Mouse (Mus musculus): Measurements from ENCODE around the gene Slbp. TPM values are rescaled to one million over a fixed set of nuclear protein-coding genes. Genes with fewer than 3 reads are reported as not detected.

The Slbp gene
- polyA plus RNA-seq, 1 experiment from 2014 or later = 369 TPM

GRCm38 (mm10) chr5:33683897-33684652 is 31.7 kb upstream of the Slbp start:
- H3K27ac ChIP-seq (ENCODE audit: low read depth, low read length) = no peak overlapping the region
- H3K4me3 ChIP-seq (ENCODE audit: low read depth, low read length) = no peak overlapping the region
- ATAC-seq (replicated peaks; ENCODE audit: low FRiP score) (no peak), DNase-seq (ENCODE audit: low spot score) (no peak)
- no peaks in the 10 kb centered on the region for H3K36me3 ChIP-seq (ENCODE audit: control insufficient read depth, insufficient read depth, low read length)
- peaks cover 26% of the 10 kb centered on the region for H3K4me1 ChIP-seq (replicated peaks; ENCODE audit: control insufficient read depth, insufficient read depth, low read length)
- no peak overlapping the region for H3K4me2 ChIP-seq
- 38% methylated on average over 7 of the region's 7 CpGs for WGBS
- H3K27me3 ChIP-seq (replicated peaks; ENCODE audit: control insufficient read depth, insufficient read depth, low read length) = no peaks in the 10 kb centered on the region
- H3K9ac ChIP-seq (ENCODE audit: low read depth, low read length) = no peak overlapping the region
- no peaks in the 10 kb centered on the region for H3K9me3 ChIP-seq (ENCODE audit: control insufficient read depth, low read length)

- H3K27ac ChIP-seq (ENCODE audit: low read depth, low read length) = no peak overlapping the region
- no peaks in the 10 kb centered on the region for H3K9me3 ChIP-seq (ENCODE audit: control insufficient read depth, low read length)
- 54% methylated on average over 4 of the region's 4 CpGs for WGBS
- H3K9ac ChIP-seq (ENCODE audit: low read depth, low read length) = no peak overlapping the region
- no peaks in the 10 kb centered on the region for H3K27me3 ChIP-seq (replicated peaks; ENCODE audit: control insufficient read depth, insufficient read depth, low read length)
- ATAC-seq (replicated peaks; ENCODE audit: low FRiP score) = no peak
- H3K4me3 ChIP-seq (ENCODE audit: low read depth, low read length) = no peak overlapping the region
- H3K4me2 ChIP-seq = no peak overlapping the region
- peaks cover 23% of the 10 kb centered on the region for H3K4me1 ChIP-seq (replicated peaks; ENCODE audit: control insufficient read depth, insufficient read depth, low read length)
- DNase-seq (ENCODE audit: low spot score) = no peak
- H3K36me3 ChIP-seq (ENCODE audit: control insufficient read depth, insufficient read depth, low read length) = no peaks in the 10 kb centered on the region
Observed at GRCm38 (mm10) chr5:33682963-33683362, 30.6 kb upstream of the Slbp start.

GRCm38 (mm10) chr5:33681611-33682388 is 29.4 kb upstream of the Slbp start:
- H3K4me3 ChIP-seq (ENCODE audit: low read depth, low read length) = no peak overlapping the region
- WGBS = 31% methylated on average over 15 of the region's 15 CpGs
- no peaks in the 10 kb centered on the region for H3K9me3 ChIP-seq (ENCODE audit: control insufficient read depth, low read length)
- H3K27me3 ChIP-seq (replicated peaks; ENCODE audit: control insufficient read depth, insufficient read depth, low read length) = no peaks in the 10 kb centered on the region
- peak overlapping the region; percentile 7; the same call in 1 of the 2 replicates for H3K4me2 ChIP-seq
- ATAC-seq (replicated peaks; ENCODE audit: low FRiP score) = peak; percentile 89
- H3K36me3 ChIP-seq (ENCODE audit: control insufficient read depth, insufficient read depth, low read length) = no peaks in the 10 kb centered on the region
- DNase-seq (ENCODE audit: low spot score) = peak; percentile 65
- H3K9ac ChIP-seq (ENCODE audit: low read depth, low read length) = peak overlapping the region; percentile 13; the same call in 1 of the 2 replicates
- peaks cover 19% of the 10 kb centered on the region for H3K4me1 ChIP-seq (replicated peaks; ENCODE audit: control insufficient read depth, insufficient read depth, low read length)
- peak overlapping the region; percentile 34 for H3K27ac ChIP-seq (ENCODE audit: low read depth, low read length)

- no peak for ATAC-seq (replicated peaks; ENCODE audit: low FRiP score)
- Histone ChIP-seq H3K36me3 (ENCODE audit: control insufficient read depth, insufficient read depth, low read length) (no peaks in the 10 kb centered on the region), H3K27ac (ENCODE audit: low read depth, low read length) (peak overlapping the region; percentile 34), H3K4me2 (no peak overlapping the region), H3K4me3 (ENCODE audit: low read depth, low read length) (no peak overlapping the region), H3K4me1 (replicated peaks; ENCODE audit: control insufficient read depth, insufficient read depth, low read length) (peaks cover 19% of the 10 kb centered on the region), H3K9ac (ENCODE audit: low read depth, low read length) (peak overlapping the region; percentile 13), H3K9me3 (ENCODE audit: control insufficient read depth, low read length) (no peaks in the 10 kb centered on the region), H3K27me3 (replicated peaks; ENCODE audit: control insufficient read depth, insufficient read depth, low read length) (no peaks in the 10 kb centered on the region)
- WGBS = 34% methylated on average over 3 of the region's 3 CpGs
- no peak for DNase-seq (ENCODE audit: low spot score)
Observed at GRCm38 (mm10) chr5:33681044-33681443, 28.7 kb upstream of the Slbp start.

GRCm38 (mm10) chr5:33678244-33678643 is 25.9 kb upstream of the Slbp start:
- Histone ChIP-seq H3K4me2 (no peak overlapping the region), H3K27me3 (replicated peaks; ENCODE audit: control insufficient read depth, insufficient read depth, low read length) (no peaks in the 10 kb centered on the region), H3K27ac (ENCODE audit: low read depth, low read length) (no peak overlapping the region), H3K9me3 (ENCODE audit: control insufficient read depth, low read length) (no peaks in the 10 kb centered on the region), H3K4me3 (ENCODE audit: low read depth, low read length) (no peak overlapping the region), H3K9ac (ENCODE audit: low read depth, low read length) (no peak overlapping the region), H3K36me3 (ENCODE audit: control insufficient read depth, insufficient read depth, low read length) (peaks cover 1% of the 10 kb centered on the region; the same call in 1 of the 2 replicates), H3K4me1 (replicated peaks; ENCODE audit: control insufficient read depth, insufficient read depth, low read length) (peaks cover 19% of the 10 kb centered on the region)
- DNase-seq (ENCODE audit: low spot score) (no peak), ATAC-seq (replicated peaks; ENCODE audit: low FRiP score) (no peak)
- WGBS = 87% methylated on average over 5 of the region's 5 CpGs

- WGBS = 3% methylated on average over 1 of the region's 1 CpGs
Observed at GRCm38 (mm10) chr5:33675964-33676363, 23.6 kb upstream of the Slbp start.

GRCm38 (mm10) chr5:33674439-33674838 is 22.1 kb upstream of the Slbp start:
- Histone ChIP-seq H3K4me3 (ENCODE audit: low read depth, low read length) (no peak overlapping the region), H3K9me3 (ENCODE audit: control insufficient read depth, low read length) (no peaks in the 10 kb centered on the region), H3K4me2 (no peak overlapping the region), H3K27ac (ENCODE audit: low read depth, low read length) (no peak overlapping the region), H3K9ac (ENCODE audit: low read depth, low read length) (no peak overlapping the region), H3K4me1 (replicated peaks; ENCODE audit: control insufficient read depth, insufficient read depth, low read length) (no peaks in the 10 kb centered on the region), H3K36me3 (ENCODE audit: control insufficient read depth, insufficient read depth, low read length) (peaks cover 30% of the 10 kb centered on the region), H3K27me3 (replicated peaks; ENCODE audit: control insufficient read depth, insufficient read depth, low read length) (no peaks in the 10 kb centered on the region)
- WGBS = 88% methylated on average over 3 of the region's 3 CpGs
- ATAC-seq (replicated peaks; ENCODE audit: low FRiP score) (no peak), DNase-seq (ENCODE audit: low spot score) (no peak)

More at GRCm38 (mm10) chr5:33675964-33676363, 23.6 kb upstream of the Slbp start:
- H3K36me3 ChIP-seq (ENCODE audit: control insufficient read depth, insufficient read depth, low read length) = peaks cover 15% of the 10 kb centered on the region
- ATAC-seq (replicated peaks; ENCODE audit: low FRiP score) (0 out of 2 replicates have a peak, but pooled peaks have one; percentile 23), DNase-seq (ENCODE audit: low spot score) (peak; percentile 62)
- no peak overlapping the region for H3K27ac ChIP-seq (ENCODE audit: low read depth, low read length)
- no peaks in the 10 kb centered on the region for H3K9me3 ChIP-seq (ENCODE audit: control insufficient read depth, low read length)
- no peak overlapping the region for H3K4me2 ChIP-seq
- no peak overlapping the region for H3K9ac ChIP-seq (ENCODE audit: low read depth, low read length)
- peaks cover 6% of the 10 kb centered on the region for H3K4me1 ChIP-seq (replicated peaks; ENCODE audit: control insufficient read depth, insufficient read depth, low read length)
- H3K27me3 ChIP-seq (replicated peaks; ENCODE audit: control insufficient read depth, insufficient read depth, low read length) = no peaks in the 10 kb centered on the region
- H3K4me3 ChIP-seq (ENCODE audit: low read depth, low read length) = no peak overlapping the region

GRCm38 (mm10) chr5:33671659-33672058 is 19.3 kb upstream of the Slbp start:
- WGBS = 36% methylated on average over 5 of the region's 5 CpGs
- H3K27ac ChIP-seq (ENCODE audit: low read depth, low read length) = no peak overlapping the region
- no peak for ATAC-seq (replicated peaks; ENCODE audit: low FRiP score)

More at GRCm38 (mm10) chr5:33671659-33672058, 19.3 kb upstream of the Slbp start:
- no peak for DNase-seq (ENCODE audit: low spot score)
- Histone ChIP-seq H3K4me1 (replicated peaks; ENCODE audit: control insufficient read depth, insufficient read depth, low read length) (no peaks in the 10 kb centered on the region), H3K9me3 (ENCODE audit: control insufficient read depth, low read length) (no peaks in the 10 kb centered on the region), H3K36me3 (ENCODE audit: control insufficient read depth, insufficient read depth, low read length) (peaks cover 54% of the 10 kb centered on the region), H3K4me3 (ENCODE audit: low read depth, low read length) (no peak overlapping the region), H3K4me2 (no peak overlapping the region), H3K27me3 (replicated peaks; ENCODE audit: control insufficient read depth, insufficient read depth, low read length) (no peaks in the 10 kb centered on the region), H3K9ac (ENCODE audit: low read depth, low read length) (no peak overlapping the region)

Data from liver, embryonic 11.5 days (tissue).